Mouse (Mus musculus): ENCODE data around the gene Pou5f1.
"Not testable (repeated sequence)": the region's sequence is repeated elsewhere in the genome, so short reads cannot be mapped to it uniquely, and the experiment has no call there.

Gene Pou5f1

DNA sequence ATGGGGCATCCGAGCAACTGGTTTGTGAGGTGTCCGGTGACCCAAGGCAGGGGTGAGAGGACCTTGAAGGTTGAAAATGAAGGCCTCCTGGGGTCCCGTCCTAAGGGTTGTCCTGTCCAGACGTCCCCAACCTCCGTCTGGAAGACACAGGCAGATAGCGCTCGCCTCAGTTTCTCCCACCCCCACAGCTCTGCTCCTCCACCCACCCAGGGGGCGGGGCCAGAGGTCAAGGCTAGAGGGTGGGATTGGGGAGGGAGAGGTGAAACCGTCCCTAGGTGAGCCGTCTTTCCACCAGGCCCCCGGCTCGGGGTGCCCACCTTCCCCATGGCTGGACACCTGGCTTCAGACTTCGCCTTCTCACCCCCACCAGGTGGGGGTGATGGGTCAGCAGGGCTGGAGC, at the start of gene Pou5f1:
TSS of gene Pou5f1 (plus strand) at position 243 of the 400 bp plus-strand sequence.
- no peak for DNase-seq

DNA sequence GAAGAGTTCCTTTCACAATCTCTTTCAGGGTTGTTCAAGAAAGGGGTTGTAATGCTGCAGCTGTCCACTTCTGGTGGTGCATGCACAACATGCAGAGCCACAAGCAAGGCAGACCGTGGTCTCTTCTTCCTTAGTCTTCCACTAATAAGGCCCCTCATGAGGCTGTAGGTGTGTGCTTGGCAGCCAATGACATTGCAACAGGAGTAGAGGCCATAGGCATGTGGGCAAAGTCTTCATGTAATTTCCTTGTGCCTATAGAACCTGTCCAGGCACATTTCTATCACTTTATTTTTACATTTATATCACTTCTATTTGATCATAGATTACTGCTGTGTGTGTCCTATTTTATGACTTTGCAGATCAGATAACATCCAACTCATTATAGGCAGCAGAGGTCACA, 47.6 kb upstream of the Pou5f1 start:
- DNase-seq: not testable (repeated sequence)

DNA sequence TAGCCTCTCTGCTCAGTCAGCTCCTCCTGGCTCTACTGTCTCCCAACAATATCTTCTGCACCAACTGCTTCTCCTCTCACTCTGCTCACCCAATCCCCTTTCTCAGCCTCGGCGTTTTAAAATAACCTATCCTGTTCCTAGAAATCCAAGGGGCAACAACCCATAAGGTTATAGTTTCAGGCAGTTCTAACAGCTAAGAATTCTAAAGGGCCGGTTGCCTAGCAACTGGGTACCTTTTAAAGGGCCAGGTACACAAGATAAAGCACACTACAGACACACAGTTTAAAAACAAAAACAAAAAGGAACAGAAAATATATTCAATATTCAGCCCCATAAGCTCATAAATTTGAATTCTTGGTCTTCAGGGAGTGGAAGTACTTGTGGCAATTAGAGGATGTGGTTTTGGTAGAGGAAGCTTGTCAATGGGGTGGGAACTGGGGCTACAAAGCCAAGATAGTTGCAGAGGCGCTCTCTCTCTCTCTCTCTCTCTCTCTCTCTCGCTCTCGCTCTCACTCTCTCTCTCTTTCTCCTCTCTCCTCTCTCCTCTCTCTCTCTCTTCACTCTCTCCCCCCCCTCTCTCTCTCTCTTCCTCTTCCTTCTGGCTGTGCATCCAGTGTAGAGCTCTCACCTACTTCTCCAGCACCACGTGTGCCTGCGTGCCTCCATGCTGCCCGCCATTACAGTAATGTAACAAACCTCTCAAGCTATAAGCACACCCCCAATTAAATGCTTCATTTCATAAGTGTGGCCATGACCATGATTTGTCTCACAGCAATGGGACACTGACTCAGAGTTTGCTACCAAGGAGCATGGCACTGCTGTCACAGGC, 45.1 kb upstream of the Pou5f1 start:
- not testable (repeated sequence) for DNase-seq

DNA sequence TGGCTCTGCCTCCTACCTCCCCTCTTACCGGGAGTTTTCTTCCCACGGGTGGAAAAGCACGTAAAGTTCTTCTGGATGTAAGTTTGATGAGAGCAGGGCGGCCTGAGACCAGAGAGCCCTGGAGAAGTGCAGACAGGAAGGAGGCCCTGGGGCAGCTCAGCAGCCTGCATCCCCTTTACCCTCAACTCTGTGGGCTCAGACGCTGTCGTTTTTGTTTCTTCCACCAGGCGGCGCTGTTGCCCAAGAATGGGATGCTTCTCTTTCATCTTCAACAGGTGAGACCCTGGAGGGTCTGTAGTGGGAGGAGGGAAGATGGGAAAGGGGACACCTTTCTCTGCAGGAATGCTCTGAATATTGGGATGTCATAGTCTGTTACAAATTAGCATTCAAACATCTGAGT, 40.2 kb upstream of the Pou5f1 start:
- not testable (repeated sequence) for DNase-seq

DNA sequence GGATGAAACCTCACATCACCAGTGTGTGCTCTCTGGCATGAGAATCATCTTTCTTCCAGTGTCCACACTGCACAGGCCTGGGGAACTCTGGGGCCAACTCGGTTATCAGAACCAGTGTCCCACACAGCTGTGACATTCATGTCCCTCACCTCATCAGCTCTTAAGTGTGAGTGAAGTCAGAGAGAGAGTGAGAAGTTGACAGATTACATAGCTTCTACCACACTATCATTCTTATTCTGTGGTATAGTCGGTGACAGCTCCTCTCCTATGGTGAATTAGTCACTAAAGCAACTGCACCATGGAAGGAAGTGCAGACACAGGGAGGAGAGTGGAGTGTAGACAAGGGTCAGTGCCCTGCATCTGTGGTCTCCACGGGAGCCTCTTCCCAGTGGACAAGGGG, 36.9 kb upstream of the Pou5f1 start:
- DNase-seq: not testable (repeated sequence)

DNA sequence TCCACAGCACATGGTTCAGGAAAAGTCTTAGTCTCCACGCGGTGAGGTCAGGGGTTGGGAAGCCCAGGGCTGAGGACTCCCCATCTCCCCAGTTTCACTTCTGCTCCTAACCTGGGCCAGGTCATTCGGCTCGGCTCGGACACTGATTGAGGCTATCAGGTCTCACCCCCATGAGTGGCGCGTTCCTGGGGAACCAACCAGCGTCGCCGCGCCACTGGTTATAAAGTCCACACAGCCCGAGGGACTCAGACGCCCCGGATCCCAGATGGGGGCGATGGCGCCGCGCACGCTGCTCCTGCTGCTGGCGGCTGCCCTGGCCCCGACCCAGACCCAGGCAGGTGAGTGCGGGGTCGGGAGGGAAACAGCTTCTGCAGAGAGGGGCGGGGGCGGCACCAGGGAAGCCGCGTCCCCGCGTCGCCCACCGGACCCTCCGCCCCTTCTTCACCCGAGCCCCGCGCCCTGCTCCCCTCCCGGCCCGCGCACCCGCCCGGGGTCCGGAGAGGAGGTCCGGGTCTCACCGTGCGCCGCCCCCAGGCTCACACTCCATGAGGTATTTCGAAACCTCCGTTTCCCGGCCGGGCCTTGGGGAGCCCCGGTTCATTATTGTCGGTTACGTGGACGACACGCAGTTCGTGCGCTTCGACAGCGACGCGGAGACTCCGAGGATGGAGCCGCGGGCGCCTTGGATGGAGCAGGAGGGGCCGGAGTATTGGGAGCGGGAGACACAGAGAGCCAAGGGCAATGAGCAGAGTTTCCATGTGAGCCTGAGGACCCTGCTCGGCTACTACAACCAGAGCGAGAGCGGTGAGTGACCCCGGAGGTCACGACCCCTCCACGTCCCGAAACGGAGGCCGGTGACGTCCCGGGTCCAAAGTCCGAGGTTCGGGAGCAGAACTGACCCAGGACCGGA, 35.7 kb upstream of the Pou5f1 start, which contains the start of gene H2-Q10:
TSS of gene H2-Q10 (plus strand) at position 248 of the 910 bp plus-strand sequence.
- no peak for DNase-seq

DNA sequence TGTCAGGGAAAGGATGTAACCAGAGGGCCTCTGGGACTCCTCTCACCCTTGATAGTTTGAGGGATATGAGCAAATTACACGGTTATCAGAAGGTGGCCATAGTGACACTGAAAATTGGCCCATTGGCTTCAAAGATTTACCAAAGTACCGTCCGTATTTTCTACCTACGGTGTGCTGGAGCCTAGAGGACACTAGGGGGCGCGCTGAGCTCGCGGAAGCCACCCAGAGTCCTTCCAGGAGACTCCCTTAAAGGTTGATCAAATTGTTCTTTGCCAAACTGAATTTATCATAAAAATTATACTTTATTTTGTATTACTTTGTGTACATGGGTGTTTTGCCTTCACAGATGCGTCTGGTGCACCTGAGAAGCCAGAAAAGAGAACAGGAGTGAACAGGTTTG, 21.8 kb upstream of the Pou5f1 start:
- peak; percentile 44 for DNase-seq

DNA sequence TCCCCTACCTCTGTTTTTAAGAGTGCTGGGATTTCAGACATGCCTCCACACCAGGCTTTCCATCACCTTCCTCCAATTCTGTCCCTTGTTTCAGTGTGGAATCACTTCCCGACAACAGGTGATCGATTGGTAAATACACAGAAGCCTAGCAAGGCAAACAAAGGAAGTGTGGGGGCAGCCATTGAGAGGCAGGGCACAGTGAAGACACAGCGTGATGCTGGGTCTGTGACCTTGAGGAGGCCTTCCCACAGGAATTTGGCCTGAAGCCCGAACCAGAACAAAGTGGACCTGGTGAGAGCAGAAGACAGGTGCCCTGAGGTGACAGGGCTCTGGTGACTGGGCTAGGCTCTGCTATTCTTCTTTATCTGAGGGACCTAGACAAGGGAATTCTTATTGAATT, 20.1 kb upstream of the Pou5f1 start:
- DNase-seq: no peak

DNA sequence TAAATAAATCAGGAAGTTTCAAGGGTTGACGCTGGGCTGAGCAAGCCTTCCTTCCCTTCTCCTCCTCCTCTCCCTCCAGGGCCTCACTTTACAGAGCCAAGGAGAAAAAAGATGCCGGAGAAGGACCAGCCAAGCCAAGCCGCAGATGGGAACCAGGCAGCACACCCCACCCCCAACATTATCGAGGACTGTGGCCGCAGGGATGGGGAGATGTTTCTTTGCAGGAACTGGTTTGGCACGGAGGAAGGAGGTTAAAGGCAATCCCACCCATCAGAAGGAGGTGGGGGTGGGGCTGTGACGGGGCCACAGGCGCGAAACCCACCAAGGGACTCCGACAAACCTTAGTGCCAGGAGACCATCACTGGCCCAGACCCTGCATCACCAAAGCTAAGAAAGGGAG, 19.1 kb upstream of the Pou5f1 start:
- no peak for DNase-seq

DNA sequence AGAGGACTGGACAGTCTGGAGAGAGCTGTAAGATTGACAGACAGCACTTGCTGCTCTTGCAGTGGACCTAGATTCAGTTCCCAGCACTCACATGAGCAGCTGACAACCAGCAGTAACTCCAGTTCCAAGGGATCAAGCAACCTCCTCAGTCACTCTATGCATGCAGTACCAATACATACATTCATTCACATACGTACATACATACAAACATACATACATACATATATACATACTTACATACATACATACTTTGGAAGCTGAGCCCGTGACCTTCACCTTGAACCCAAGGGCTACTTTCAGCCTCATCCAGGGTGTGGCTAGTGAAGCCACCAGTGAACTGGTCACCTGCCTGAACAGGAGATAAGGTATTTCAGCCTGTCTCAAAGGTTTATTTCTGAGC, 17.8 kb upstream of the Pou5f1 start:
- no peak for DNase-seq

DNA sequence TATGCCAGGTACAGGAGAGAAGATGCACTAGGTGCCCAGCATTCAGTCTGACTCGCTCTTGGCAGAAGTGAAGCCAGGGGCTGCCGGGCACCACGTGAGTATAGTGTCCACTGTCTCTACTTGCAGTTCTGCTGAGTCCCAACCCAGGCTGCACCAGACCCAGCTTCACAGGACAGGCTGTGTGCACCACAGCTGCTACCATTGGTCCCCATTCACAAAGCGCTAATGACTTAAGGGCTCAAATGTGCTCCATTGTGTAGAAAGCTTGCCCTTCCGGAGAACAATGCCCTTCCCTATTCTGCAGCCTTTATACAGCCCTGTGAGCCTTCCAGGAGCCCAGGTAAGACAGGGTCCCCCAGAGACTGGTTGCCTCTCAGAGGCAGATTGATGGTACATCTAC, 15.5 kb upstream of the Pou5f1 start:
- no peak for DNase-seq

DNA sequence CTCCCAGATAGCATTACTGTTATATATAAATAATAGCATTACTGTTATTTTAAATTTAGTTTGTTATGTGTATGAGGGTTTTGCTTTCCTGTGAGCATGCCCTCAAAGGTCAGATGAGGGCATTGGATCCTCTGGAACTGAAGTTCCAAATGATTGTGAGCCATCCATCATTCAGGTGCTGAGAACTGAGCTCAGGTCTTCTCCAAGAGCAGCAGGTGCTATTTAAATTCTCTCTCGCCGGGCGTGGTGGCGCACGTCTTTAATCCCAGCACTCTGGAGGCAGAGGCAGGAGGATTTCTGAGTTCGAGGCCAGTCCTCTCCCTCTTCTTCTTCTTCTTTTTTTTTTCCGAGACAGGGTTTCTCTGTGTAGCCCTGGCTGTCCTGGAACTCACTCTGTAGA, 8.7 kb upstream of the Pou5f1 start:
- DNase-seq: no peak

DNA sequence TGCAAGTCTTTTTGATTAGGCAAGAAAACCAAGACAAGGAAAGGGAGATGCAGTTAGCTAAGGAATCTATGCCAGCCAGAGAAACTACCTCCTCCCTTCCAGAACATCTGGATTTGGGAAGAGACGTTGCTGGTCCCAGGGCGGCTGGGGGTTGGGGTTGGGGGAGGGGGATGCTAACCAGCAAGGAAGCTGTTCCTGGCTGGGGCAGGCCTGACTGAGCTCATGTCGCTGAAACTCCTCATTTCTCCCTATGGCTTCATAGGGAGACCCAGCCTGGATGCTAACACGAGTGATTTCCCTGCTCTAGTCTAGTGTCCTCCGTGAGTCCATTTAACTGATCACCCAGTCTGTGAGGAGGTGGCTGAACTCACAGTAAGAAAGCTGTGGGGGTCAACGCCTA, 3.6 kb upstream of the Pou5f1 start:
- no peak for DNase-seq

DNA sequence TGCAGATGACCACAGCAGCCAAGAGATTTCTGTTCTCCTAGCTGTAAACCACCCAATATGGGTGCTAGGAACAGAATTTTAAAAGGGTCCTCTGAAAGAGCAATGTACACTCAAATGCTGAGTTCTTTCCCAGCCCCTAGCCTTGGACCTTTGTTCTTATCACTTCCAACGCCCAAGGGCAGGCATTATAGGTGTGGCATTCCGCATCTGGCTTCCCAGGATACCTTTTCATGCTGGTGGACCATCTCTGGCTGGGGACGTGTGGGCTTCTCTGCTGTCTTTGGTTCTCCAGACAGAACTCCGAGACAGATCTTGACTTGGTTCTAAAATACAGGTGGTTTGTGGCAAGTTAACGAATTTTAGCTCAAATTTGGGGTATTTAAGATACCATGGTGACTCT, 3.1 kb upstream of the Pou5f1 start:
- no peak for DNase-seq

DNA sequence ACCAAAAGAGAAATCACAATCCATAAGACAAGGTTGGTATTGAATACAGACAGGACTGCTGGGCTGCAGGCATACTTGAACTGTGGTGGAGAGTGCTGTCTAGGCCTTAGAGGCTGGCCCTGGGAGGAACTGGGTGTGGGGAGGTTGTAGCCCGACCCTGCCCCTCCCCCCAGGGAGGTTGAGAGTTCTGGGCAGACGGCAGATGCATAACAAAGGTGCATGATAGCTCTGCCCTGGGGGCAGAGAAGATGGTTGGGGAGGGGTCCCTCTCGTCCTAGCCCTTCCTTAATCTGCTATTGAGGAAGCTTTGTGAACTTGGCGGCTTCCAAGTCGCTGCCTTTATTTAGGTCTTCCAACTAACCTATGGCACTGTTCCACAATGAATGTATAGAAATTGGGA, 2.0 kb upstream of the Pou5f1 start:
- DNase-seq: no peak

DNA sequence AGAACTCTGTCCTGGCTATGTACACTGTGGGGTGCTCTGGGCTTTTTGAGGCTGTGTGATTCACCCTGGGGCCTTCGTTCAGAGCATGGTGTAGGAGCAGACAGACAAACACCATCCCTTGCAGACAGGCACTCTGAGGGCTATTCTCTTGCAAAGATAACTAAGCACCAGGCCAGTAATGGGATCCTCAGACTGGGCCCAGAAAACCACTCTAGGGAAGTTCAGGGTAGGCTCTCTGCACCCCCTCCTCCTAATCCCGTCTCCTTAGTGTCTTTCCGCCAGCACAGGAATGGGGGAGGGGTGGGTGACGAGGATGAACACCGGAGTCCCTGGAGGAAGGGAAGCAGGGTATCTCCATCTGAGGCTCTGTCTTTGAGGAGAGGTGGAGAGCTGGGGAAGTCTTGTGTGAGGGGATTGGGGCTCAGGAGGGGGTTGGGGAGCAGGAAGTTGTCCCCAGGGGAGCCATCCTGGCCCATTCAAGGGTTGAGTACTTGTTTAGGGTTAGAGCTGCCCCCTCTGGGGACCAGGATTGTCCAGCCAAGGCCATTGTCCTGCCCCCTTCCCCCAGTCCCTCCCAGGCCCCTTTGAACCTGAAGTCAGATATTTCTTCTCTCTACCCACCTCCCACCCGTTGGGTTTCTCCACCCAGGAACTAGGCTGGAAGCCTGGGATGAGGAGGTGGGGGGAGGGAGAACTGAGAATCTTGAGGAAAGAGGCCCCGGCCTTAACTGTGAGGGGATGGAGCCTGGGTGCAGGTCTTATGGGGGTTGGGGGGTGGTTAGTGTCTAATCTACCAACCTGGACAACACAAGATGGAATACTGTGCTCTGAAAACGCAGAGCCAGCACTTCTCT, 963 bp upstream of the Pou5f1 start:
- DNase-seq: no peak

DNA sequence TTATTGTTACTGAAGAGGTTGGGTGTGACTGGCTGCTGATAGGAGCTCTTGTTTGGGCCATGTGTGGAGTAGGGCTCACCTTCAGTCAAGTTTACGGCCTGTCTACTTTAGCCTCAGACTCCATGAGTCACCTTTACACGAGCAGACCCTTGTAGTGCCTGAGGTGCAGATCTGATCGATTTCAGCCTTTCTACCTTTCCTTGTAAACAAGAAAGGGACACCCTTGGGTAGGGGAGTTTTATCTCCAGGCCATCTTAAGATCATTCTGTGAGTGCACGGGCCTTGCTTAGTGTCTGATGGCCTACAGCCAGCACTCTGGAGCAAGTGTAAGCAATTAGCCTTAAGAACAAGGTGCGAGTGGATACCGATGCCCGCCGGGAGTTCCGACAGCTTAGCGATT, 1.1 kb downstream of the Pou5f1 start:
- no peak for DNase-seq

DNA sequence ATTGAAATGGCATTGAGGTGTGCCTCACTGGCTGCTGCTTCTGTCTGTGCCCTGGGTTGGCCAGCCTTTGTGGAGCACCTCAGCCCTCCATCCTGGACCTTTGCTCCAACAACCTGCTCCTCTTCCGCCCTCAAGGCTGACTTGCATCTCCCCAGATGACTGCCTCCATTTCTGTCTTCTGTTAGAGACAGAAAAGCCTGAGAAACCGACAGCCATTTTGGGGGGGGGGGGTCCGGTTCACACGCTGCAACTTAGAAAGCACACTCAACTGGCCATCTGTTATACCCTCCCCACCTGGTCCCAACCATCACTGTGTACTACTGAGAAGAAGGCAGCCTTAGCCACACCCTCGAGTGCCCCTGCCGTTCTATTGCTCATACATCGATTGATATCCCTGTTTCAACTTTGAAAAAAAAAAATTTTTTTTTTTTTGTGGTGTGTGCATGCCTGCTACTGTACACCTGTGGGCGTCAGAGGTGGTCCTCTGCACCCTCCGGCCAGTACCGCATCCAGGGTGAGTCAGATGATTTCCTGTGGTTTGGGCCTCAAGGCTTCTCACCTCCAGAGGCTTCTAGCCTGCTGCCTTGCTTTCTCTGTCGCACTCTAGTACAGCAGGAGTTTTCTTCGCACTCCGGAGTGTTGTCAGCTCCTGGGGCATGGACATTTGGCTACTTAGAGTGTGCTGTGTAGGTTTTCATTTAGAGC, 1.9 kb downstream of the Pou5f1 start:
- no peak for DNase-seq

DNA sequence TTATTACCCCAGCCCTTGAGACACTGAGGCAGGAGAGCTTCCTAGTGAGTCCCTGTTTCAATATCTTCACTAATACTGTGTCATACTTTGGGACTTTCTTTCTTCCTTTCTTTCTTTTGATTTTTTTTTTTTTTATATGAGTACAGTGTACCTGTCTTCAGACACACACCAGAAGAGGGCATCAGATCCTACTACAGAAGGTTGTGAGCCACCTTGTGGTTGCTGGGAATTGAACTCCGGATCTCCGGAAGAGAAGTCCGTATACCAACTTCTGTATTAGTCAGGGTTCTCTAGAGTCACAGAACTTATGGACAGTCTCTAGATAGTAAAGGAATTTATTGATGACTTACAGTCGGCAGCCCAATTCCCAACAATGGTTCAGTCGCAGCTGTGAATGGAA, 2.5 kb downstream of the Pou5f1 start:
- DNase-seq: not testable (repeated sequence)

DNA sequence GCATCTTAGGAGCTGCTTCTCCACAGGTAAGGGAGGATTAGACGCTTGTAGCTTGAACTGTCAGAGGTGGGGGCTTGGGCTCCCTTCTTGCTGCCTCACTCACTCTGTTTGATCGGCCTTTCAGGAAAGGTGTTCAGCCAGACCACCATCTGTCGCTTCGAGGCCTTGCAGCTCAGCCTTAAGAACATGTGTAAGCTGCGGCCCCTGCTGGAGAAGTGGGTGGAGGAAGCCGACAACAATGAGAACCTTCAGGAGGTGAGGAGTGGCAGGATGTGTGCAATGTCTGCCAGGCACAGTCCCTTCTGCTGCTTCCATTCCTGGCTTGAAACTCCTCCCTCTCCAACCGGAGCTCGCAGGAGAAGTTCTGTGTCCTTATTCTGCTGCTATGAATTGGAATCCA, 3.5 kb downstream of the Pou5f1 start:
- DNase-seq: no peak

DNA sequence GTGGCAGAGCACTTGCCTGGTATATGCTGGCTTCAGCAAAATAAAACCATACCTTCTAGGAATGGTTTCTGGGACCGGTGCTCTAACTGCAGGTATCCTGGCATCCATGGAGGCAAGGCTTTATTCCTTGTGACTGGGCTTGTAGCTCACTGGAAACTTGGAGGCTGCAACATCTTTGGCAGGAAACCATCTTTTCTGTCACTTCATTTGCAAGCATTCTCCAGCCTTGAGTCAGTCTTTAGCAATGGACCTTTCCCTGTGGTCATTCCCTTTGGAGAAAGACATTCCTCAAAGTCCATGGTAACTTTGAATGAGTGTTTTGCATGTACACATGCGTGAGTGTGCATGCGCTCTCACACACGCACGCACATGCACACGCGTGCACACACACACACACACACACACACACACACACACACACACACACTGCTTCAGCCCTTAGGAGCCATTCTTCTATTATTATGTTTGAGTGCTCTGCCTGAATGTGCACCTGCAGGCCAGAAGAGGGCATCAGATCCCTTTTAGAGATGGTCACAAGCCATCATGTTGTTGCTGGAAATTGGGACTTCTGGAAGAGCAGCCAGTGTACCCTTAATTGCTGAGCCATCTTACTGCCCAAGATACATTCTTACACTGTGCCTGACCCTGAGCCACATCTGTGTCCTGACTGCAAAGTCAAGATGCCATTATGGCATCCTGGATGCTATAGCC, 7.3 kb downstream of the Pou5f1 start:
- no peak for DNase-seq

DNA sequence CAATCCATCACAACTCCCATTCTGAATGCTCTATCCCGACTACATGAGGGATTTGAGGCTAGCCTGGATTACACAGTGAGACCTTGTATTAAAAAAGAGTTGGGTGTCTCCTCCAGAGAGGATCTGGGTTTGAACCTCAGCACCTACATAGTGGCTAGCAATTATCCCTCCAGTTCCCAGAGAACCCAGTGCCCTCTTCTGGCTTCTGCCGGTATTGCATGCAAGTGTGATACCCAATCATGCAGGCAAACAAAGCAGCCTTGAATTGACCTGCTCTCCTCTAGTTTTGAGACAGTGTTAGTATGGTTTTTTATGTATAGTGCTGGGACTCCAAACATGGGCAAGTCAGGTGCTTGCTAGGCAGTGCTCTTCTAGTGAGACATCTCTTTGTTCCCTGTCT, 8.1 kb downstream of the Pou5f1 start:
- peak; percentile 32 for DNase-seq
